15 mouse cellular contexts compared by ENCODE assay signal in the genomic region with DNA sequence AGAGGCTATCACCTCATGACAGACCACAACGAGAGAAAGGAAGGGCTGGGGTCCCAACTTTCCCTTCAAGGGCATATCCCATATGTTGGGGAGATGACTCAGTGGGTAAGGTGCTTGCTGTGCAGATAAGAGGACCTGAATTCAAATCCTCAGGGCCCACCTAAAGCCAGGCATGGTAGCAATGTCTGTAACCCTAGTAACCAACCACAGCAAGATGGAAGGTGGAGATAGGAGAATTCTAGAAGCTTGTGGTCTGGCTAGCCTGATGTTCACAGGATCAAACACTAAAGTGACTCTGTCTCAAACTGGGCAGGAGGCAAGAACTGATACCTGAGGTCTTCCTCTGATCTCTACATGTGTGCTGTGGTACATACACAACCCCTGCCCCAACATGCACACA.
"Had no signal": no experiment of that assay in that cellular context is flagged by ENCODE, and none has a peak within 500 bp of the region (broad histone marks: within the 10 kb centered on the region; RNA-seq: fewer than 3 reads in every experiment).

No protein-coding gene starts in this region.

- DNase-seq: kidney, adult 8-10 months; kidney, postnatal 10 days; kidney, postnatal 36 days; layer of hippocampus, postnatal 36 days; liver, postnatal 0 days; lung, embryonic 14.5 days; lung, postnatal 36 days; right cerebral cortex, adult 18-20 months; right cerebral cortex, postnatal 14 days; right cerebral cortex, postnatal 4 days; thymus, adult 2 months; thymus, postnatal 14 days; thymus, postnatal 4 days had no signal

- ATAC-seq: liver, postnatal 0 days; lung, postnatal 0 days; midbrain, embryonic 15.5 days had no signal
